Mouse (Mus musculus): ENCODE results near the gene Med18.

DNA sequence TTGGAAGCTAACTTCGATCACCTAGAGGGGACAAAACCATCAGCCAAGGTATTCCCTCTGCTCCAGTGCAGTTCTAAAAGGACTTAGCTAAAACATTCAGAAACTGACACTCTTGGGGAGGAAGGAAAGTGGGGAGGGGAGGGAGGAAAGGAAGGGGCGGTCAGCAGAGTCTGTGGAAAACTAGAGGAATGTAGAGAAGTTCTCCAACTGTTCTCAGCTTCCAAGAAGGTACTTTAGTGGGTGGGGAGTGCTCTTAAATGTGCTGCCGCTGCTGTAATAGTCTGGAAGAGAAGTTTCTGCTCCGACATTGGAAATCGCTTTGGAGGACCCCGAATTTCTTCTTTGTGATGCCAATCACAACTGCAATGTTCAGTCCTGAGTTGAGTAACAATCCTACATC, 25.3 kb upstream of the Med18 start:
- no peak for TF ChIP-seq CTCF (IDR thresholded peaks at IDR 0.05)
- no peak for TF ChIP-seq EP300 (IDR thresholded peaks at IDR 0.05)

All from lung, postnatal 0 days (tissue).